Mouse (Mus musculus) cerebellum, adult 9-11 months (tissue): ENCODE results near the gene Sun3.

Experiments used
- DNase-seq: peaks from one replicate; pipeline ENCODE4 v3.0.0; 2022

The Sun3 gene

DNA sequence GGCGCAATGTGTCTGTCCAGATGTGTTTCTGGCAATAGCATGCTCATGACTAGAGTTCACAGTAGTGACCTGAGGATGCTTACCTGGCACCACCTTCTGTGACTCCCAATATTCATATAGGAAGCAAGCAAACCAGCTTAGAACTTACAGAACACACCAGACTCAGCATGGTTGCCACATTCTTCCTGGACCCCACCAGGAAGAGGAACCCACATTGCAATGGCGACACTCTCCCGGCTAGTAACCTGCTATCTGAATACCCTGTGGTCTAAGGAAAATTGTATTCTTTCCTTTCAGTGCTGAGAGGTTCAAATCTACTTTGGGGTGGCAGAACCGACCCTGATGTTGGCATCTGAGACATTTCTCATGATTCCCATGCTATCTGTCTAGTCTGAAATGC, 70.6 kb downstream of the Sun3 start:
- DNase-seq = no peak

DNA sequence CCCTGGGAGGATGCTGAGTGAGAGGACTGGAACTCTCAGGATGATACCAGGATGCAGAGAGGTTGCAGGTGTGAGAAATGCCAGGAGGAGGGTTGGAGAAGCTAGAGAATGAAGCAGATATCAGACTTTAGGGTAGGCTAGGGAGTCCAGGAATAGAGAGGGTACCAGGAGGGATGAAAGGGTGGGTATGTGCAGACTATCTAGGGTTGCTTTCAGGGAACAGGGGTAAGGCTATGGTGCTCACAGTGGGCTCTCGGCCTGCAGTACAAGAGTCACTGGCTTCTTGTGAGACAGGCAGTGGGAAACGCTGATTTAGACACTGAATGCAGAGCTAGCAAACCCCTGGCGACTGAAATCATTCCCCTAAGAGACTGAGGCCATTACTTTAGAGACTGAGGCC, 75.6 kb downstream of the Sun3 start, which contains the start of gene Pkd1l1:
Gene Pkd1l1 (minus strand): TSS at position 101 of the 400 bp plus-strand sequence.
- DNase-seq = no peak

DNA sequence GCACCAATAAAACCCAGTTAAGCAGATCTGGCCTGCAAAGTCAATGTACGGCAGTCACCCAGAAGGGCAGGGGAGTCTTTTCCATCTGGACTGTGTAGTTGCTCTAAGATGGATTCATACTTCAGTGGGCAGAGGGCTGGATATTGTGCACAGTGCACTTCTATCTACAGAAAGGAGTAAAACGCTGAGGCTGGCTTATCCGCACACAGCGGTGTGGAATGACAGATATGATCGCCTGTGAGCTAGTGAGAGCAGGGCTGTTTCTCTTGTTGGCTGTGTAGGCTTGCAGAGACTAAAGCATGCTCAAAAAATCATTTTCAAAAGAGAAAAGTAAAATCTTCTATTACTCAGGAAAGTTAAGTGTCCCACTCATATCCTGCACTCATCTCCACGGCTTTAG, 76.7 kb downstream of the Sun3 start:
- no peak for DNase-seq

DNA sequence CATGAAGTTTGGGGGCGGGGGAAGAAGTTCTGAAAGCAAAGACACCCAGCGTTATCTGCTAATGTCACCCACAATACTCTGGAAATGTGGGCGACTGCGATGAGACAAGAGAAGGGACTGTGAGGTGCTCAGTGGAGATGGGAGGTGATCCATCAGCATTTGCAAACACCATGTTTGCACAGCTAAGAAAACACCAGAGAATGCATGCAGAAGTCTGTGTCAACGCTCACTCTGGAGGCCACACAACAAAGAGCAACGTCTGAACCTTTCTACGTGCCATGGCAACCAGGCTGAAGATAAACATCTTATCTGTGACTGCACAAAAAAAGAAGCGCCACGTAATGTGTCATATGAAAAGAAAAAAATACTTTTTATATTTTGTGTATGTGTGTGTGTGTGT, 78.3 kb downstream of the Sun3 start:
- no peak for DNase-seq

DNA sequence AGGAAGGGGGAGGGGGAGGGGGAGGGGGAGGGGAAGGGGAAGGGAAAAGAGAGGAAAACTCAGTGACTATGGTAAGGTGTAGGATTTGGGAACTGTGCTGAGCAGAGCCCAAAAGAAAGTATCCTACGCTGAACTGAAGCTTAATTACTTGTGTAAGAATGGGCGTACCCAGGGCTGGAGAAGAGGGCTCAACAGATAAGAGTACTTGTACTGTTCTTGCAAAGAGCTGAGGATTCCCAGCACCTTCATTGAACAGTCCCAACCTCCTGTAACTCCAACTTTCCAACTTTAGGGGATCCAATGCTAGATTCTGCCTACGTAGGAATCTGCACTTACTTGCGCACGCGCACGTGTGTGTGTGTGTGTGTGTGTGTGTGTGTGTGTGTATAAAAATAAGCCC, 80.7 kb downstream of the Sun3 start:
- no peak for DNase-seq
